Mouse (Mus musculus) NIH3T3 (cell line): ENCODE measurements at regions not wholly inside any gene's neighbourhood (a gene's known extent, or its start where the extent isn't known, plus 50 kb on each side); places are given as distances from the start of the nearest gene placed in this dataset.

Experiments used
- DNase-seq: peaks from one replicate; pipeline ENCODE4 v3.0.0-alpha.2; 2012; ENCODE audit warnings: low read depth

DNA sequence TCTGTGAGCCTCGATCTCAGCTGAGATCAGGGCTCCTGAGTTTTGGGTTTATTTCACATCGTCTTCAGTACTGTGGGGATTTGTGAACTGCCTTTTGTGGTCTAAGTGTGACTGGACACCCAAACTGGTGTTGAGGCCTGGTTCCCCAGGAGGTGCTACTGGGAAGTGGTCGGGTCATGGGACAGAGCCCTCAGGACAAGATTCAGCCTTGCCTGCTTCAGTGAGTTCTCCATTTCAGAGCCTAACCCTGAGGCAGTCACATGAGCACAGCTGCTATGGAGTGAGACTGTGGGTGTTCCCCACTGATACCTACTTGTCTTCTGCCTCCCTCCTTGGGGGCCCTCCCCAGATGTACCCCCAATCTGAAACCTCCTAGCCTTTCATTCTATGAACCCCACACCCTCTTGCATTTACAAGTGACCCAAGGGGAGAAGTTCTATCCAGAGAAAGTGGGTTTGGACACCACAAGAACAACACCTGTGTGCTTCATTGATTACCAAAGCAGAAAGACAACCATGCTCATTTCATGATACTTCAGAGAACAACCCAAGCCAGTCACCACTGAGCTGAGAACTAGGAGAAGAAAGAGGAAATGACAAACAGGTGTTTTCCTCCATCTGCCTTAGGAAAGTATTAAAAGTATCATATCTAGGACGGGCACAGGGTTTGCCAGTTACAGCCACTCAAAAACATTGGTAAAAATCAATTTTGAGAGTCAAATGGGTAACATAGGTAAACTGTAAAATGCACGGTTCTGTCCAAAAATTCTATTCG, 255.8 kb downstream of the Tle3 start:
- no peak for DNase-seq

GRCm38 (mm10) chr9:61622933-61623332, 250.8 kb downstream of the Tle3 start:
- DNase-seq: no peak

DNA sequence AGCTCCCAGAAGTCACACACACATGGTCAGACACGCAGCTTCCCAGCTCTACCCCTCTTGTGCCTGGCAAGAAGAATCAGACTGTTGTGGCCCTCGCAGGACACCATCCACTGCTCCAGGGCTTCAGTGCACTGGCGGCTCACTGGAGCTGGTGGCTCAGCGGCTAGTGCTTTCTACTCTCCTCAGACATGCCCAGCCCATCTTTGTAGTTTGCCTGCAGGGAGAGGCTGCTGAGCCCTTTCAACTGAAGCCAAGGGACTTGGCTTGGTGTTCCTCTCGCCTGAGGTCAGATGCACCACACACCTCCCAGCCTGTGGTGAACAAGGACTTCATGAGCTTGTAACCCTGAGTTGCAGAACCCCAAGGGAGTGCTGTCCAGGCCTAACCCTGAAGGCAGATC, 249.8 kb downstream of the Tle3 start:
- no peak for DNase-seq

- no peak for DNase-seq
These were observed 248.6 kb downstream of the Tle3 start for GRCm38 (mm10) chr9:61620786-61621185.

GRCm38 (mm10) chr9:61620105-61620504, 247.9 kb downstream of the Tle3 start:
- DNase-seq: no peak

DNA sequence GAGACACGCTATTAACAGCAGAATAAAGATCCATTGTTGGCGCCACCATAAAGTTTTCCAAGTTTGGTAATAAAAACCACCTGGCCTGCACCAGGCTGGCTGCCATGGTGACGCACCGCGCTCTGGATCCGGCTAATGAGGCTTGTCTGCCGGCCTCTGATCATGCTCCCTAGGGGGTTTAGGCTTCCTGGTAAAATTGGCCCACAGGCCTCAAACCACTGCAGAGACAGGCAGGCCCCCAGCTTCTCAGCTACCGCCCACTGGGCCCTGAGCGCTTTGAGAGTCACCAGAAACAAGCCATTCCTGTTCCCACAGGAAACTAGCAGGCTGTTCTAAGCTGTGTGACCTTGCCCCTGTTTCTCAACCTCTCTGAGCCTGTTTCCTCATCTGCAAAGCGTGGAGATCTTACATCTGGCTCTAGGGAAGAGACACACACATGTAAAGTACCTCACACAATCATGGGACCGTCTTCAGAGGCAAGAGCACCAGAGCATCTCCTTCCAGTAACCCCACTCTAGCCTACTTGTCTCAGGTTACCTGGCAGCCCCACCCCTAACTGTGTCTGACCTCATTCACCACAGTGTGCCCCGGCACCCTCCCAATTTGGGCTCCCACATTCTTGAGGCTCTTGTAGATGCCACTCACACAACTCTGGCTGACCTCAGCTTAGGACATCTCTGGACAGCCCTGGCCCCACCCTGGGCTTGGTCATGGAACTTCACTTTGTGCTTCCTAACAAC, 246.5 kb downstream of the Tle3 start:
- peak; percentile 86 for DNase-seq

DNA sequence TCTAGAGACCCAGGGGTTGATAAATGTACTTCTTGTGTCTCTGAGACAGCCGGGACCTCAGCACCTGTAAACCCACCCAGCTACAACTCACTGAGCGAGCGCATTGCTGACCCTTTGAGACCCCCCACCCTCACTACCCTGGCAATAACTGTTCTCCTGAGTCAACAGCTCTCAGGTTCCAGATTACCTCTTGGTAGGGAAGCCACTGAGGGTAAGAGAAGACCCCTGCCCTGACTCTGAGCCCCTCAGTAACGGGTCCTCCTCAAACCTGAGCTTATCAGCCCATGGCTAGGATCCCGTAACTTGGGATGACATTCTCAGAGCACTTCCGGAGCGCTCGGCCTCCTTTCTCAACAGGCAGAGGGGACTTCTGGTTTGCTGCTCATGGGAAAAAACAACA, 245.8 kb downstream of the Tle3 start:
- no peak for DNase-seq

GRCm38 (mm10) chr9:61615556-61615955, 243.4 kb downstream of the Tle3 start:
- no peak for DNase-seq

- DNase-seq: no peak
These were observed 235.4 kb downstream of the Tle3 start for GRCm38 (mm10) chr9:61607576-61607975.

- no peak for DNase-seq
These were observed 230.3 kb downstream of the Tle3 start for GRCm38 (mm10) chr9:61602353-61602978.

GRCm38 (mm10) chr9:61601911-61602310, 229.7 kb downstream of the Tle3 start:
- no peak for DNase-seq

GRCm38 (mm10) chr9:61597287-61597686, 225.1 kb downstream of the Tle3 start:
- DNase-seq: no peak

DNA sequence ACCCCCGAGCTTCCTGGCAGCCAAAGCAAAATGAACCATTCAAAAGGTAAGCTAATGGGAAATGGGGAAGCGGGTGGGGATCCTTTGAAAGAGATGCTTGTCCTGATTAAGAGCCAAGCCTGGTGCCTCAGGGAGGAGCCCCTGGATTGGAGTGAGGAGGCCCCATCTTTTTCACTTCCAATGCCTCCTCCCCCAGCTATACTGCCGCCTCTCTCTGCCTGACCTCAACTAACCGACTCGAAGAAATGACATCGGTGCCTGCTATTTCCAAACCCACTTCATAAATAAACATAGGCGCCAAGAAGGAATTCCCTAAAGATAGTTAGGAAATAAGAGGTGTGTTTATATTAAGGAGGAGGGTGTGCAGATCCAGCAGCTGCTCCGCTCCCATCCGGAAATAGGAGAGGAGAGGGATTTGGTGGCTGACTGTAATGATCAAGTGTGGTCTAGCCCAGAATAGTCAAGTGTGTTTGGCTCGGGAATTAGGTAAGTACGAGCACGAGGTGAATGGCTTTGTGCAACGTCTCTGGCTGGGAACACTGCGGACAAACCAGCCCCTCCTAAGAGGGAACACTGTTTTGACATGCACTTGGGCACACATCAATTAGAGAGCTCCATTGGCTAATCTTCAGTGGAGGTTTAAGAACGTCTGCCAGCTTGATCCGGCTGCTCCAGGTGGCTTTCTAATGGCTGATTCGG, 224.4 kb downstream of the Tle3 start:
- DNase-seq: no peak

DNA sequence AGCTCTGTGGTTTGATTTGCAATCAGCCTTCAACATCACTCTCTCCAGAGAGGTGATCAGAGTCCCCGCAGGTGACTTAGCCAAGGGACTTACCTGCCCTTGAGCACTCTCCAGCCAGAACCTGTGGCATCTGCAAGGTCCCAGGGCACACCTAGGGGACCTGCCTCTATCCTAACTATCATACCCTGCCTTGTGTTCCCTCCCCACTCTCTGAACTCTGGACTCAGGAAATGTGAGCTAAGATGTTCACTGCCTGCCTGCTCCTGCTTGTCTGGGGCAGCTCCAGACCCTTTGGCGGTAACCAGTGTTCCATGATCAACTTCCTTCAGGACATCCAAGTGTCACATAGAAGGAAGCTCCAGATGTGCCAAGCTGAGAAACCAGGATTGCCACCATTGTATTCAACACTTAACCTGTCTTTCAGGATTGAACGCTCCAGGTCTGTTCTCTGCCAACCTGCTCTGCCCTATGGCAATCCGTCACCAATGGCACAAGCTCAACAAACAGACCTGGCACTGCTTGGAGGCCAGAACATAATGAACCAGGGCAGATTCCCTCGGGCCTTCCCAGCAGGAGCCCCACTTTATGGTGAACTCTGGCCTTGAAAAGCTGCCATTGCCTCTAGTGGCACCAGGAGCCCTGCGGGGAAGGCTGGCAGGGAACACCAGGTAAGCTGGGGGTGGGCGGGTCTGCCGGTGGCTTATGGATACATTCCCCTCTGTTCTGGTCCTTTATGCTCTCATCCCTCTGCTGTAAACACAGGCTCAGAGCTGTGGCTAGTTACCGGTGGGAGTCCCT, 223.2 kb downstream of the Tle3 start:
- no peak for DNase-seq

DNA sequence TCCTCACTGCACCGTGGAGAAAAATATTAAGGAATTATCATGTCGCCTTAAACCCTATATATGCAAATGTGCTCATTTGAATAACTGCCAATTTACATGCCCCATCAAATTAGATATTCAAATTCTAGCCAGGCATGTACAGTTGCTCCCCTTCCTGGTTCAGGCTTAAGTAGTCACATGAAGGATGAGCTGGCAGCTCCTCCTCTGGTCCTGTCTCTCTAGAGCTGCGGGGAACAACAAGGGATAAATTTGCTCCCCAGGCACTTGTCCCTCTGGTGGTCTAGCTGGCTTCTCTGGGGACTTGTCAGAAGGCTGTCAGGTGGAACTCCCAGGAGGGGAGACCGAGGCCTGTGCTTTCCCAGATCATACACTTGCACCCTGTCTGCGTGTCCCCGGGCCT, 221.8 kb downstream of the Tle3 start:
- DNase-seq: no peak

DNA sequence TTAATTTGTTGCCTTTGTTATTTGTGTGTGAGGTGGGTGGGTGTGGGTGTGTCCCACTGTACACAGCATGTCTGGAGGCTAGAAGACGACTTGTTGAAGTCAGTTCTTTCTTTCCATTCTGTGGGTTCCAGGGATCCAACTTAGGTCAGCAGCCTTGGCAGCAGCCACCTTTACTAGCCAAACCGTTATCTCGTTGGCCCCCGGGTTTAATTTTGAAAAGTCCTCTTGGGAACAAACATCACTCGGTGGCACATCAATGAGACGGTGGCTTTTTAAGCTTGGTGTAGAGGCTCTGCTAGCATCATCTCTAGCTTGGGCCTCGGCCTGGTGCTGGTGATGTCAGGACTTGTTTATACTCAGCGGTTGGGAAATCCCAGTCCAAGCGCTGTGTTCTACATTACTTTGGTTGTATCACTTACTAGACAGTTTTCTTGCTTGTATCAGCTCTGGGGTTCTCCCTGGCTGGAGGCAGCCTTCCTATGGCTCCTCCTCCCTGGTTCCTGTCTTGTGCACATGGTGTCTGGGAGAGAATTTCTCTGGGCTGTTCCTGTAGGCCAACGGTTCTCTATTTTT, 217.6 kb downstream of the Tle3 start:
- DNase-seq: no peak

GRCm38 (mm10) chr9:61583281-61584072, 211.3 kb downstream of the Tle3 start:
- DNase-seq: no peak

- peak; percentile 11 for DNase-seq
These were observed 208.9 kb downstream of the Tle3 start for GRCm38 (mm10) chr9:61581046-61581445.

DNA sequence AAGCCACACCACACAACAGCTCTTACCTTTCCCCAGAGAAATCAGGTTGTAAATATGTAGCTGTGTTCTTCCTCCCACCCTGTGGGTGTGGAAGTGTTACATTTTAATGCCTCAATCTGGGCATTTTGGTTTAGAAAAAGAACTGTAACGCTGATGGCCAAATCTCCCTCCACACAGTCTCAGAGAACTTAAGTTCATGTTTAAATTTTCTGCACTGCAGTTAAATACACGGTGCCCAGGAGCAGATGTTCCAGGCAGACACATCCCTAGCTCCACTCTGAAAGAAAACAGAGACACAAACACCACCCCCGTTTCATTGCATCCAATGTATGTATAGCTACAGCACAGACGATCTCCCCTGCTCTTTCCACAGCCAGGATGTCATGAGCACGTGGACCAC, 206.1 kb downstream of the Tle3 start:
- no peak for DNase-seq

GRCm38 (mm10) chr9:61573634-61574359, 201.6 kb downstream of the Tle3 start:
- DNase-seq: no peak
